Mouse (Mus musculus) myocyte (in vitro differentiated cells): ENCODE data around the gene Thada. TPM values are rescaled to one million over a fixed set of nuclear protein-coding genes. Genes with fewer than 3 reads are reported as not detected.
A peak's percentile ranks its signal among the peaks of the same experiment; 100 is the strongest.

Experiments used
- H3K27me3 ChIP-seq: one replicate; pipeline ENCODE4 v1.6.1; 2011; ENCODE audit not compliant: control insufficient read depth, insufficient read depth, insufficient read length
- H3K36me3 ChIP-seq: one replicate; pipeline ENCODE4 v1.6.1; 2011; ENCODE audit not compliant: control insufficient read depth, insufficient read depth
- H3K4me2 ChIP-seq: one replicate; pipeline ENCODE4 v1.6.1; 2011; ENCODE audit warnings: low read depth, control low read depth
- H3K4me3 ChIP-seq: one replicate; pipeline ENCODE4 v1.5.1; 2011; ENCODE audit warnings: mild to moderate bottlenecking, control low read depth, moderate library complexity
- H3K79me2 ChIP-seq: one replicate; pipeline ENCODE4 v1.6.1; 2011; ENCODE audit not compliant: control insufficient read depth, insufficient read depth
- H3ac ChIP-seq: one replicate; pipeline ENCODE4 v1.6.1; 2011; ENCODE audit not compliant: control insufficient read depth, insufficient read length
- CEBPB ChIP-seq: IDR thresholded peaks from 2 replicates; pipeline ENCODE4 v1.6.1; 2011; ENCODE audit warnings: mild to moderate bottlenecking, moderate library complexity; ENCODE audit not compliant: poor library complexity, insufficient read depth, severe bottlenecking
- E2F4 ChIP-seq: IDR thresholded peaks from one replicate; pipeline ENCODE4 v1.6.1; 2011; ENCODE audit warnings: mild to moderate bottlenecking, control low read depth, moderate library complexity; ENCODE audit not compliant: insufficient read depth
- MAX ChIP-seq: IDR thresholded peaks from one replicate; pipeline ENCODE4 v1.6.1; 2011; ENCODE audit warnings: low read depth, mild to moderate bottlenecking, control low read depth
- MYOD1 ChIP-seq, 3 experiments: IDR thresholded peaks; one replicate each; pipeline ENCODE4 v1.6.1; 2011; ENCODE audit warnings: control low read depth in 2 of 3, low read depth in 2 of 3, mild to moderate bottlenecking in 2 of 3, moderate library complexity in 1 of 3; ENCODE audit not compliant: insufficient read length in 2 of 3, control insufficient read depth in 1 of 3
- MYOG ChIP-seq, 3 experiments: IDR thresholded peaks; one replicate each; pipeline ENCODE4 v1.6.1; 2011; ENCODE audit warnings: control low read depth in 2 of 3, low read depth in 2 of 3, mild to moderate bottlenecking in 2 of 3; ENCODE audit not compliant: insufficient read length in 2 of 3, control insufficient read depth in 1 of 3, insufficient read depth in 1 of 3
- POLR2A ChIP-seq: IDR thresholded peaks from one replicate; pipeline ENCODE4 v1.6.1; 2011; ENCODE audit warnings: low read depth, mild to moderate bottlenecking, control low read depth, moderate library complexity; ENCODE audit not compliant: insufficient read length
- POLR2AphosphoS2 ChIP-seq: IDR thresholded peaks from one replicate; pipeline ENCODE4 v1.6.1; 2011; ENCODE audit warnings: low read depth, control low read depth; ENCODE audit not compliant: insufficient read length
- REST ChIP-seq: IDR thresholded peaks from one replicate; pipeline ENCODE4 v1.6.1; 2011; ENCODE audit warnings: mild to moderate bottlenecking, control low read depth, moderate library complexity; ENCODE audit not compliant: insufficient read depth, insufficient read length
- SRF ChIP-seq: IDR thresholded peaks from one replicate; pipeline ENCODE4 v1.6.1; 2011; ENCODE audit warnings: low read depth; ENCODE audit not compliant: control insufficient read depth, insufficient read length
- TCF12 ChIP-seq: IDR thresholded peaks from one replicate; pipeline ENCODE4 v1.6.1; 2011; ENCODE audit warnings: mild to moderate bottlenecking, control low read depth; ENCODE audit not compliant: poor library complexity, insufficient read depth, severe bottlenecking
- TCF3 ChIP-seq: IDR thresholded peaks from one replicate; pipeline ENCODE4 v1.6.1; 2011; ENCODE audit warnings: low read depth, control low read depth; ENCODE audit not compliant: insufficient read length
- USF1 ChIP-seq: IDR thresholded peaks from one replicate; pipeline ENCODE4 v1.6.1; 2011; ENCODE audit warnings: low read depth, mild to moderate bottlenecking, control low read depth, moderate library complexity
- polyA plus RNA-seq: library from polyadenylated mRNA; unstranded; fragments of >200 nt; fragmentation: generic; extraction: Trizol; gene quantifications from one replicate; pipeline ENCODE4 v1.2.1, GENCODE M21; 2012; ENCODE audit warnings: missing spikeins

The Thada gene
- polyA plus RNA-seq, 1 experiment, result 5.5 TPM

DNA sequence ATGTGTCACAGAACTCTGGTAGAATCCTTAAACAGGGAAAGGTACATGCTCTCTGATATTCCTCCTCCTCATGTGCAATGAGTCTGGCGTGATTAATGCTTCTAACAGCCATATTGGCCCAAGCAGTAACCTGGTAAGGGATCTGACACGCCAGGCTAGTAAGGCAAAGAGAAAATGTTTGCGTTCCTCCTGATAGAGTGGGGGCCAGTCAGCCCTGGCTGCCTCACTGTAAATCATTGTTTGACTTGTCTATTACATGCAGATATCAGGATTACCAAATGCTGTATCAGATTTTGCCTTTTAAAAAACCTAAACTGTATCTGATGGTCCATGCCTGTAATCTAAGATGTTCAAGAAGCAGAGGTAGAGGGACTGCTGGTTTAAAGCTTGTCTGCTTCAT is 252.5 kb downstream of the Thada start:
- Histone ChIP-seq H3K4me2 (no peak overlapping the region), H3K4me3 (no peak overlapping the region), H3K79me2 (no peaks in the 10 kb centered on the region), H3K36me3 (peaks cover 3% of the 10 kb centered on the region), H3ac (no peak overlapping the region), H3K27me3 (no peaks in the 10 kb centered on the region)
- TF ChIP-seq POLR2AphosphoS2 (no peak), SRF (no peak), TCF12 (no peak), POLR2A (no peak), MYOG (IDR thresholded peaks at IDR 0.05; ENCODE audit: control insufficient read depth in 1 of 3, insufficient read depth in 1 of 3, insufficient read length in 2 of 3, low read depth in 2 of 3) (no peak), CEBPB (no peak), USF1 (no peak), MYOD1 (IDR thresholded peaks at IDR 0.05; ENCODE audit: control insufficient read depth in 1 of 3, insufficient read length in 2 of 3, low read depth in 2 of 3) (no peak), REST (no peak), TCF3 (no peak), MAX (no peak), E2F4 (no peak)

GRCm38 (mm10) chr17:84207611-84208010 is 258.4 kb downstream of the Thada start:
- H3ac ChIP-seq, result no peak overlapping the region
- peaks cover 3% of the 10 kb centered on the region for H3K36me3 ChIP-seq
- TF ChIP-seq TCF3 (no peak), TCF12 (no peak), CEBPB (no peak), REST (no peak)
- no peaks in the 10 kb centered on the region for H3K27me3 ChIP-seq
- no peak overlapping the region for H3K4me3 ChIP-seq
- no peaks in the 10 kb centered on the region for H3K79me2 ChIP-seq
- H3K4me2 ChIP-seq, result no peak overlapping the region

DNA sequence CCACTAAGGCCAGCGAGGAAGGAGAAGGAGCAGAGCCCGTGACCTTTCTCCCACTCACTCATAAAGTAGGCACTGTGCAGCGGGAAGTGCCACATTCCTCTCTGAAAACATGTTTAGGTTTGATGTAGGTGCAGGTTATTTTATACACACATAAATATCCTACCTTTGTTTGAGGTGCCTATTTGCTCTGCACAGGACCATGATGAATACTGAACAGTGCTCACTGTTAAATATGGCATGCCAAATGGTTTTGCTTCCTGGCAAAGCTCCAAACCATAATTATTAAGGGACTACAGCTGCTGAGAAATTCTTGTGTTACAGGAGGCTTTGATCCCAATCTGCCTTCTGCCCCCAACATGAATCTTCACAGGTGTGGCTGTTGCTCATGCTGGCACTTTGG is 259.8 kb downstream of the Thada start:
- Histone ChIP-seq H3K4me3 (no peak overlapping the region), H3K79me2 (no peaks in the 10 kb centered on the region), H3K27me3 (no peaks in the 10 kb centered on the region), H3K36me3 (peaks cover 3% of the 10 kb centered on the region), H3K4me2 (no peak overlapping the region), H3ac (no peak overlapping the region)
- peak in 1 of 3 experiments; percentile 11 for TF ChIP-seq MYOG (IDR thresholded peaks at IDR 0.05; ENCODE audit: control insufficient read depth in 1 of 3, insufficient read depth in 1 of 3, insufficient read length in 2 of 3, low read depth in 2 of 3)
- TF ChIP-seq MYOD1 (IDR thresholded peaks at IDR 0.05; ENCODE audit: control insufficient read depth in 1 of 3, insufficient read length in 2 of 3, low read depth in 2 of 3), result peak in 2 of 3 experiments; percentile 18 to 45
- TF ChIP-seq CEBPB, result no peak

GRCm38 (mm10) chr17:84204962-84205361 is 261.0 kb downstream of the Thada start:
- H3K36me3 ChIP-seq, result no peaks in the 10 kb centered on the region
- TF ChIP-seq CEBPB (no peak), SRF (no peak), USF1 (no peak), POLR2AphosphoS2 (no peak), MYOD1 (IDR thresholded peaks at IDR 0.05; ENCODE audit: control insufficient read depth in 1 of 3, insufficient read length in 2 of 3, low read depth in 2 of 3) (no peak), POLR2A (no peak), TCF3 (no peak), E2F4 (no peak), MYOG (IDR thresholded peaks at IDR 0.05; ENCODE audit: control insufficient read depth in 1 of 3, insufficient read depth in 1 of 3, insufficient read length in 2 of 3, low read depth in 2 of 3) (no peak), REST (no peak), TCF12 (no peak), MAX (no peak)
- H3ac ChIP-seq, result no peak overlapping the region

GRCm38 (mm10) chr17:84203340-84203739 is 262.7 kb downstream of the Thada start:
- H3K79me2 ChIP-seq, result no peaks in the 10 kb centered on the region
- no peaks in the 10 kb centered on the region for H3K36me3 ChIP-seq
- TF ChIP-seq TCF3 (no peak), CEBPB (no peak), MYOG (IDR thresholded peaks at IDR 0.05; ENCODE audit: control insufficient read depth in 1 of 3, insufficient read depth in 1 of 3, insufficient read length in 2 of 3, low read depth in 2 of 3) (no peak)
- no peak overlapping the region for H3ac ChIP-seq
- H3K27me3 ChIP-seq, result no peaks in the 10 kb centered on the region
- no peak overlapping the region for H3K4me2 ChIP-seq
- no peak overlapping the region for H3K4me3 ChIP-seq

More at GRCm38 (mm10) chr17:84204962-84205361, 261.0 kb downstream of the Thada start:
- no peaks in the 10 kb centered on the region for H3K79me2 ChIP-seq
- no peaks in the 10 kb centered on the region for H3K27me3 ChIP-seq
- no peak overlapping the region for H3K4me3 ChIP-seq
- no peak overlapping the region for H3K4me2 ChIP-seq
